Mouse (Mus musculus) left cerebral cortex, postnatal 25 days (tissue): ENCODE data around the gene Zfp59. TPM values are rescaled to one million over a fixed set of nuclear protein-coding genes. Genes with fewer than 3 reads are reported as not detected.
"Not testable (repeated sequence)": the region's sequence is repeated elsewhere in the genome, so short reads cannot be mapped to it uniquely, and the experiment has no call there.

Experiments
- DNase-seq, 2 experiments: peaks; one replicate each; pipeline ENCODE4 v3.0.0; 2022; ENCODE audit warnings: low spot score in 2 of 2, mixed read lengths in 1 of 2
- intact Hi-C: fragments of 180-260 bp; cut with DNase I; formaldehyde crosslinking; loops from one replicate; pipeline ENCODE4 v1.15.1; 2025
- total RNA-seq, 2 experiments: library from RNA; stranded (reverse); gene quantifications; 2 replicates each; pipeline ENCODE4 v1.2.3; 2021

The Zfp59 gene
- total RNA-seq, 2 experiments from 2014 or later, result 4.2 to 4.6 TPM

- no peak for DNase-seq
- intact Hi-C loops, result no loop called here
These were observed 21.2 kb downstream of the Zfp59 start for GRCm38 (mm10) chr7:27859301-27860251.

- DNase-seq, result peak; percentile 56 to 62
- intact Hi-C loops, result no loop called here
These were observed 22.2 kb downstream of the Zfp59 start for GRCm38 (mm10) chr7:27860396-27861235.

- intact Hi-C loops, DNase-seq: not testable (repeated sequence)
These were observed 24.2 kb downstream of the Zfp59 start for GRCm38 (mm10) chr7:27862578-27862977.

- DNase-seq, result no peak
- intact Hi-C loops, result no loop called here
These were observed 43.3 kb downstream of the Zfp59 start for GRCm38 (mm10) chr7:27881721-27882120.

- no peak for DNase-seq
- intact Hi-C loops, result no loop called here
These were observed 62.2 kb downstream of the Zfp59 start for GRCm38 (mm10) chr7:27900601-27901000.

- intact Hi-C loops, result no loop called here
- DNase-seq, result no peak
These were observed 66.8 kb downstream of the Zfp59 start for GRCm38 (mm10) chr7:27905061-27905848.

Other genes with a start within 250 kb of the Zfp59 start
- gene Akt2, start 247.1 kb upstream of the Zfp59 start, total RNA-seq, result 100 to 1,000 TPM; 123 to 139 TPM
- gene Ttc9b, start 184.7 kb upstream of the Zfp59 start, total RNA-seq, result 100 to 1,000 TPM; 137 to 140 TPM
- 100 to 1,000 TPM; 225 to 229 TPM for gene Map3k10, start 164.0 kb upstream of the Zfp59 start, total RNA-seq
- gene Zfp607b, start 149.3 kb upstream of the Zfp59 start, total RNA-seq, result 10 to 100 TPM in 1 of 2 experiments, 1 to 10 TPM in 1; 9.4 to 10.5 TPM
- 10 to 100 TPM; 32.7 to 36.0 TPM for gene Zfp60, start 107.2 kb upstream of the Zfp59 start, total RNA-seq
- gene Zfp626, start 31.4 kb upstream of the Zfp59 start, total RNA-seq, result 1 to 10 TPM; 7.2 to 8.2 TPM
- 1 to 10 TPM; 1.7 to 2.0 TPM for gene Zfp607a, start 18.9 kb downstream of the Zfp59 start, total RNA-seq
- 10 to 100 TPM; 15.9 to 18.1 TPM for gene Zfp974, start 90.9 kb downstream of the Zfp59 start, total RNA-seq
- 10 to 100 TPM; 21.0 to 21.1 TPM for gene Zfp780b, start 140.6 kb downstream of the Zfp59 start, total RNA-seq
- 1 to 10 TPM; 5.9 to 6.4 TPM for gene Zfp850, start 175.5 kb downstream of the Zfp59 start, total RNA-seq
- 100 to 1,000 TPM; 124 to 130 TPM for gene Psmc4, start 211.5 kb downstream of the Zfp59 start, total RNA-seq
- gene Fcgbp, start 232.6 kb downstream of the Zfp59 start, total RNA-seq, result under 1 TPM; 0.25 to 0.44 TPM